Mouse (Mus musculus): ENCODE measurements around the gene Hspg2. TPM values are rescaled to one million over a fixed set of nuclear protein-coding genes. Genes with fewer than 3 reads are reported as not detected.
"Not testable (repeated sequence)": the region's sequence is repeated elsewhere in the genome, so short reads cannot be mapped to it uniquely, and the experiment has no call there.

Gene Hspg2
- 7.2 and 11.8 TPM in 2 replicates for total RNA-seq (2014; rRNA removed)
- polyA plus RNA-seq (2012; rRNA removed), result 7.2 and 7.6 TPM in 2 replicates

DNA sequence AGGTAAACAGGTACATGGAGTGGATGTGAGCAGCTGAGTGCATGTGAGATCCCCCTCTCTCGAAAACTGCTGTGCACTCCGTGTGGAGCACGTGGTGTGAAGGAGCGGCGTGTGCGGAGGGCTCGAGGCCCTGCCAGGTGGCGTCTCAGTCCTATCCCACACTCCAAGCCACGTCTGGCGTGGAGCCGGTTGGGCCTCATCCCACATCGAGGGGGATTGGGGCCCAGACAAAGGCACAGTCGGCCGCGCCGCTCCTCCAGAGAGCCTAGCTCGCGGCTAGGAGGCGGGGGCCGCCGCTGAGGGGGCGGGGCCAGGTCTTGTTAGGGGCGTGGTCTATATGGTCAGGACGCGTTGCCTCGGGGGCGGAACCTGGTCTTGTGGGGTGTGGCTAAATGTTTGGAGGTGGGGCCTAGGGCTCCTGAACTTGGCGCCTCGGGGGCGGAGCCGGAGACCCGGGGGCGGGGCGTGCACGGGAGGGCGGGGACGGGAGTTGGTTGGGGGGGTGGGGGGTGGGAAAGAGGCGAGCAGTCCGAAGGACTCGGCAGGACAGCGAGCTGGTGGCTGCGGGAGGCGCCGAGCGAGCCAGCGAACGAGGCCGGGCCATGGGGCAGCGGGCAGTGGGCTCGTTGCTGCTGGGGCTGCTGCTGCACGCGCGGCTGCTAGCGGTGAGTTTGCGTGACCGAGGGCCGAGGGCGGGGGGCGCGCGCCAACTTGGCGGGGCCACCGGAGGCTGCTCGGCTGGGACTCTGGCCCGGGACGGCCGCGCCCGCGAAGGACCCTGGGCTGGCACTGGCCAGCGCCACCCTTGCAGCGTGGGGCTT, at the start of gene Hspg2:
Hspg2 (plus strand) TSS at position 510 of the 821 bp plus-strand sequence.
- Histone ChIP-seq H3K27ac (replicated peaks; ENCODE audit: insufficient read depth, low read depth, low read length) (0 out of 2 replicates have a peak within 1 kb of the TSS, but pooled peaks have one; percentile 1), H3K9ac (ENCODE audit: low read depth, low read length) (peak within 1 kb of the TSS; percentile 92), H3K4me3 (ENCODE audit: insufficient read depth, low read depth, low read length) (peak within 1 kb of the TSS; percentile 79), H3K4me1 (ENCODE audit: control insufficient read depth, insufficient read depth, low read length) (0 out of 2 replicates have a peak, but pooled peaks cover 3% of the 10 kb centered on the region), H3K79me2 (ENCODE audit: control insufficient read depth, insufficient read depth, low read length) (peaks cover 4% of the 10 kb centered on the region; the same call in 1 of the 2 replicates), H3K27me3 (ENCODE audit: control insufficient read depth, insufficient read depth, low read length) (no peaks in the 10 kb centered on the region), H3K36me3 (ENCODE audit: control insufficient read depth, insufficient read depth, low read length) (no peaks in the 10 kb centered on the region)
- DNase-seq (ENCODE audit: extremely low read depth, low read depth, low spot score), result peak; percentile 68
- WGBS, result 2% methylated on average over 67 of the region's 72 CpGs
- TF ChIP-seq CTCF (IDR thresholded peaks at IDR 0.05; ENCODE audit: low read depth, low read length) (no peak), POLR2A (IDR thresholded peaks at IDR 0.05; ENCODE audit: extremely low read depth, insufficient read depth, low read length) (peak; percentile 55; the same call in 1 of the 2 replicates)

DNA sequence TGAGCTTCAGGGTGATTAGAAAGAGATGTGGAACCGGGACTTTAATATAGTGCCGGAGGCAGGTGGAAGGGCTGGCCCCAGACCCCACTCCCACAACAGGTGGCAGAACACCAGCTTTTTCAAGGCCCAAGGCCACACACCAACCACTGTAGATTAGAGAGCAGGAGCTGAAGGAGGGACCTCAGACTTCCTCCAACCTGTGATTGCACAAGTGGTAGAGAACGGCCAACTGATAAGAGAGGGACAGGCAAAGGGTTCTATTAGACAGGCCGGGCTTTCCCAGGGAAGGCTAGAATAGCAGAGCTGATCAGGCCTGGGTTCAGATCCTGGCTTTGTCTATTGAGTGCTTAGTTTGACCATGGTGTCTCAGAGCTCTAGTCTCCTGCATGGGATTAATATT, 38.1 kb upstream of the Hspg2 start, which contains the start of gene Cela3b:
Cela3b (minus strand) TSS at position 39 of the 400 bp plus-strand sequence.
- 53% methylated on average over 4 of the region's 4 CpGs for WGBS
- no peak for TF ChIP-seq CTCF (IDR thresholded peaks at IDR 0.05; ENCODE audit: low read depth, low read length)
- H3K36me3 ChIP-seq (ENCODE audit: control insufficient read depth, insufficient read depth, low read length), result no peaks in the 10 kb centered on the region

DNA sequence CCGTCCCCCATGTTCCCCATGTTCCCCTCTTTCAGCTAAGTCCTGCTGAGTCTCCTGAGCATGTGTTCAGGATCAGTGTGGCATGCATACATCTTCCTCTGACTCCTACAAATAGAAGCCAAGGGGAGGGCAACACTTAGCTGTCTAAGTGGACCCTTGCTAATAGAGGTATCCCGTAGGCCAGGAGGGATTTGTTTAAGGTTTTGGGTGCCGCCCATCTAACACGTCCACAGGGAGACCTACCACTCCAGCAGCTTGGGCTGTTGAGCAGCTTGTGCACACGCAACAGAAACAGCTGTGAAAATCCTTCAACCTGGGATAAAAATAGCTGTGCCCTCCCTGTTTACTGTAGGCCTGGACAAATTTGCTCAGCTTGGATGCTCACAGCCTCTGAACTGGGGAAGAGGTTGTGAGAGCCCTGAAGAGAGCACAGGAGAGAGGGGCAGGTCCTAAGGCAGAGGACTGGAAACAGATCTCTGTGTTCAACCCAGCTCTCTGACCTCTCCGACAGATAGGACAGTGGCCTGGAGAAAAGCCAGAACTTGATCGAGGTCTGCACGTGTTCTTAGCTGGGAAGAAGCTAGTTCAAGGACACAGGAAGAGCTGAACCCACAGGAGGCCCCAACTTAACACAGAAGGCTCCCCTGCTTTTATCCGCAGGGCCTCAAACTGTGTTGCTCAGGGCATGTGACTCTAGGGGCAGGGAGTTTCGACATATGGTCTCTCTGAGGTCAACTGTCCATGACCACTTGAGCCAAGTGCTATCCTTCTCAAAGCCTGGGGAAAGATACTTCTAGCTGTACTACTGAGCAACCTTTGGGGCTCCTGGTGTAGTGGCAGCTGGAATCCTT, 35.6 kb upstream of the Hspg2 start:
- H3K4me1 ChIP-seq (ENCODE audit: control insufficient read depth, insufficient read depth, low read length); H3K27me3 ChIP-seq (ENCODE audit: control insufficient read depth, insufficient read depth, low read length); H3K79me2 ChIP-seq (ENCODE audit: control insufficient read depth, insufficient read depth, low read length); H3K4me3 ChIP-seq (ENCODE audit: insufficient read depth, low read depth, low read length); H3K9ac ChIP-seq (ENCODE audit: low read depth, low read length); H3K36me3 ChIP-seq (ENCODE audit: control insufficient read depth, insufficient read depth, low read length); H3K27ac ChIP-seq (replicated peaks; ENCODE audit: insufficient read depth, low read depth, low read length): not testable (repeated sequence)
- peak; percentile 43 for DNase-seq (ENCODE audit: extremely low read depth, low read depth, low spot score)
- WGBS, result 36% methylated on average over 10 of the region's 10 CpGs

More for the DNA sequence above, 38.1 kb upstream of the Hspg2 start, which contains the start of gene Cela3b:
- Histone ChIP-seq H3K9ac (ENCODE audit: low read depth, low read length) (no peak within 1 kb of the TSS), H3K4me1 (ENCODE audit: control insufficient read depth, insufficient read depth, low read length) (no peaks in the 10 kb centered on the region), H3K4me3 (ENCODE audit: insufficient read depth, low read depth, low read length) (no peak within 1 kb of the TSS), H3K27me3 (ENCODE audit: control insufficient read depth, insufficient read depth, low read length) (no peaks in the 10 kb centered on the region), H3K27ac (replicated peaks; ENCODE audit: insufficient read depth, low read depth, low read length) (no peak within 1 kb of the TSS), H3K79me2 (ENCODE audit: control insufficient read depth, insufficient read depth, low read length) (no peaks in the 10 kb centered on the region)
- DNase-seq (ENCODE audit: extremely low read depth, low read depth, low spot score), result peak; percentile 53

DNA sequence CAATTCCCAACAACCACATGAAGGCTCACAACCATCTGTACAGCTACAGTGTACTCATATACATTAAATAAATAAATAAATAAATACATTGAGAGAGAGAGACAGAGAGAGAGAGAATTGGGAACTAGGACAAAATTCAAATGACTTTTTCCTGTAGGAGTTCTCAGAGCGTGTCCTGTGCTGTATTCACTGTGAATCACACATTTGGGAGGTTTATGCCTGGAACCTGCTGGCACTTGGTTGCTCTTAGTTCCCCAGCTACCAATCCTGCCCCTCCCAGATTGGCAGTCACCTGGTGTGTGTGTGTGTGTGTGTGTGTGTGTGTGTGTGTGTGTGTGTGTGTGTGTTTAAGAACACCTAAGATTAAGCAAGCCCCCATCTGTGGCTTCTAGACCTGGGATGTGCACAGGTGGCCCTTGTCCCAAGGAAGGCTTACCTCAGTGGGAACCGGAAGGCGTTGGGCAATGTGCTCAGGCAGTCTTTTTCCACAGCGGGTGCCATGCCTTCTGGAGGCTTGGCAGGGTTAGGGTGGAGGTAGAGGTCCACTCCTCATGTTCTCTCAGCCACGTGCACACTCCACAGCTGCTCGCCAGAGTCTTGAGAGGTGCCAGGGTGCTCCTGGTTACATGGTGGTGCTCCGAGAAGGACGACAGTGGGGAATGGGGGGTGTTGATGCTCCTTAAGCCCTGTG, 31.4 kb upstream of the Hspg2 start:
- Histone ChIP-seq H3K4me1 (ENCODE audit: control insufficient read depth, insufficient read depth, low read length) (no peaks in the 10 kb centered on the region), H3K27me3 (ENCODE audit: control insufficient read depth, insufficient read depth, low read length) (no peaks in the 10 kb centered on the region), H3K36me3 (ENCODE audit: control insufficient read depth, insufficient read depth, low read length) (no peaks in the 10 kb centered on the region), H3K79me2 (ENCODE audit: control insufficient read depth, insufficient read depth, low read length) (no peaks in the 10 kb centered on the region), H3K4me3 (ENCODE audit: insufficient read depth, low read depth, low read length) (no peak overlapping the region), H3K9ac (ENCODE audit: low read depth, low read length) (no peak overlapping the region), H3K27ac (replicated peaks; ENCODE audit: insufficient read depth, low read depth, low read length) (no peak overlapping the region)
- no peak for DNase-seq (ENCODE audit: extremely low read depth, low read depth, low spot score)
- no peak for TF ChIP-seq CTCF (IDR thresholded peaks at IDR 0.05; ENCODE audit: low read depth, low read length)
- TF ChIP-seq POLR2A (IDR thresholded peaks at IDR 0.05; ENCODE audit: extremely low read depth, insufficient read depth, low read length), result no peak
- WGBS, result 95% methylated on average over 8 of the region's 8 CpGs

DNA sequence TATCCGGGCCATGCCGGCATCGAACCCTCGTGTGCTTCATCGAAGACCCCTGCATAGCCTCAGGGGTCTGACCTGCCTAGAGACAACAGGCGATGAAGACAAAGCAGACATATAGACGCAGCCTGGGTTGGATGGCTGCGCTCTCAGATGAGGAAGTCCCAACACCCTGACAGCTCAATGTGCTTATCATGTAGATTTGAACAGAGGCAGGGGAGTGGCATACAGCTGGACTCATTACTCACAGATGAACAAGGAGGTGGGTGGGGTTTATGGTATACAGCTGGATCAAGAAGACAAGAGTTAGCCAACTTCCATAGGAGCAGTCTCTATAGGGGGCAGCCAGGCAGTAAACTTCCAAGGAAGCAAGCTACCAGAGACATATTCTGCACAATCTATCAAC, 29.7 kb upstream of the Hspg2 start:
- Histone ChIP-seq H3K36me3 (ENCODE audit: control insufficient read depth, insufficient read depth, low read length) (no peaks in the 10 kb centered on the region), H3K4me1 (ENCODE audit: control insufficient read depth, insufficient read depth, low read length) (no peaks in the 10 kb centered on the region), H3K79me2 (ENCODE audit: control insufficient read depth, insufficient read depth, low read length) (no peaks in the 10 kb centered on the region), H3K4me3 (ENCODE audit: insufficient read depth, low read depth, low read length) (no peak overlapping the region), H3K27ac (replicated peaks; ENCODE audit: insufficient read depth, low read depth, low read length) (no peak overlapping the region), H3K27me3 (ENCODE audit: control insufficient read depth, insufficient read depth, low read length) (no peaks in the 10 kb centered on the region), H3K9ac (ENCODE audit: low read depth, low read length) (no peak overlapping the region)
- TF ChIP-seq POLR2A (IDR thresholded peaks at IDR 0.05; ENCODE audit: extremely low read depth, insufficient read depth, low read length), result no peak
- TF ChIP-seq CTCF (IDR thresholded peaks at IDR 0.05; ENCODE audit: low read depth, low read length), result no peak
- no peak for DNase-seq (ENCODE audit: extremely low read depth, low read depth, low spot score)
- WGBS, result 81% methylated on average over 8 of the region's 8 CpGs

Measured in liver, adult 2 months (tissue).